Mouse (Mus musculus) limb, embryonic 15.5 days (tissue): ENCODE results near the gene Ubash3a. TPM values are rescaled to one million over a fixed set of nuclear protein-coding genes. Genes with fewer than 3 reads are reported as not detected.

Experiments
- ATAC-seq: fragments of 200-750 bp; cut with Nextera tagmentation; 2 replicates; pipeline ENCODE4 v1.8.0; 2017; ENCODE audit warnings: low read depth, moderate TSS enrichment; ENCODE audit not compliant: insufficient number of reproducible peaks, low FRiP score, low TSS enrichment
- H3K27ac ChIP-seq: fragments of 300-500 bp; sonication (generic); 2 replicates; pipeline ENCODE4 v1.5.1; 2015; ENCODE audit warnings: moderate library complexity, mild to moderate bottlenecking, inconsistent platforms
- H3K27me3 ChIP-seq: fragments of 300-500 bp; sonication (generic); 2 replicates; pipeline ENCODE4 v1.6.1; 2015; ENCODE audit warnings: inconsistent platforms
- H3K36me3 ChIP-seq: fragments of 300-500 bp; sonication (generic); 2 replicates; pipeline ENCODE4 v1.6.1; 2015; ENCODE audit warnings: inconsistent platforms
- H3K4me1 ChIP-seq: fragments of 300-500 bp; sonication (generic); 2 replicates; pipeline ENCODE4 v1.6.1; 2015; ENCODE audit warnings: inconsistent platforms
- H3K4me2 ChIP-seq: fragments of 300-500 bp; sonication (generic); 2 replicates; pipeline ENCODE4 v1.6.1; 2015; ENCODE audit warnings: mild to moderate bottlenecking, inconsistent platforms
- H3K4me3 ChIP-seq: fragments of 300-500 bp; sonication (generic); 2 replicates; pipeline ENCODE4 v1.5.1; 2015; ENCODE audit warnings: mild to moderate bottlenecking, inconsistent platforms
- H3K9ac ChIP-seq: fragments of 300-500 bp; sonication (generic); 2 replicates; pipeline ENCODE4 v1.6.1; 2015; ENCODE audit warnings: inconsistent platforms
- H3K9me3 ChIP-seq: fragments of 300-500 bp; sonication (generic); 2 replicates; pipeline ENCODE4 v1.6.1; 2016; ENCODE audit warnings: inconsistent platforms
- WGBS: fragments of 180-500 bp; shearing (Covaris S2); methylation state at CpG from one replicate; pipeline ENCODE4 v1.1.7; 2015; 5-methylcytosine and 5-hydroxymethylcytosine counted together
- polyA plus RNA-seq: library from polyadenylated mRNA; unstranded; fragments of >200 nt; fragmentation: Nextera tagmentation; extraction: Ambion mirVana; gene quantifications from 2 replicates; pipeline ENCODE4 v1.2.1, GENCODE M21; 2015

Ubash3a gene
- polyA plus RNA-seq, 1 experiment from 2014 or later, result 0.32 TPM

DNA sequence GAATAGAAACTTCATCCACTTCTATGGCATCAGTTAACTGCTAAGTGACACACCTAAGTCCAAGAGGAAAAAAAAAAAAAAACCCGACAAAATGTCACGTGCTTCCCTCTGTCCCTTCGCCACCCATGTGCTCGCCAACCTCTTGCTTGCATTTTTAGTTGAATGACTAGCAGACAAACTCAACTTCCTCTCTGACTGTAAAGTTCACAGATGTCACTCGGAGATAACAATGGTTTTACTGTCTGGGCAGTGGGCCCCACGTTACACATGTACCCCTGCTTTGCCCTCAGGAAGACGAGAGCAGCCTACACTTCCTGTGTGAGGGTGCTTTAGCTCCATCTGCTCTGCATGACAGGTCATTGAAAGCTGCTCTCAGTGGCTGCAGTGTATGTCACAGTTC is 16.2 kb downstream of the Ubash3a start:
- no peak overlapping the region for H3K4me2 ChIP-seq
- peaks cover 3% of the 10 kb centered on the region; the same call in 1 of the 2 replicates for H3K27me3 ChIP-seq
- no peak overlapping the region for H3K27ac ChIP-seq
- no peak overlapping the region for H3K9ac ChIP-seq
- H3K4me3 ChIP-seq, result no peak overlapping the region
- WGBS, result 73% methylated on average over 7 of the region's 7 CpGs
- ATAC-seq, result no peak
- H3K9me3 ChIP-seq, result no peaks in the 10 kb centered on the region
- no peaks in the 10 kb centered on the region for H3K36me3 ChIP-seq
- no peaks in the 10 kb centered on the region; the same call in 1 of the 2 replicates for H3K4me1 ChIP-seq

DNA sequence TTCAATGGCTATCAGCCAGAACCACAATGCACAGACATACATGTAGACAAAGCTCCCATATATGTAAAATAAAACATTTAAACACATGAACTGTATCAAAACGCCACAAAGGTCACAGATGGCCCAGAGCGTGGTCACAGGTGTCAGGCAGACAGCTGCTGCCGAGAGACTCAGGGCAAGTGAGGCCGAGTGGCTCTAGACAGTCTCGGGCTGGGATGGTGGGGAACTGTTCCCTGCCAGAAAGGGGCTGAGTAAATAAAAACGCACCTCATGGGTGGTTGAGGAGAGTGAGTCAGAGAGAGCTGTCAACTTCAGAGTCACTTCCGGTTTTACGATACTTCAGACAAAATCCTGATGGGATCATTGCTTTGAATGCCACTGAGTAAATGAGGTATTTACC is 16.9 kb downstream of the Ubash3a start:
- no peak for ATAC-seq
- no peak overlapping the region for H3K27ac ChIP-seq
- peaks cover 3% of the 10 kb centered on the region; the same call in 1 of the 2 replicates for H3K27me3 ChIP-seq
- no peak overlapping the region for H3K4me3 ChIP-seq
- H3K4me2 ChIP-seq, result no peak overlapping the region
- H3K9me3 ChIP-seq, result no peaks in the 10 kb centered on the region
- 69% methylated on average over 8 of the region's 8 CpGs for WGBS
- no peaks in the 10 kb centered on the region; the same call in 1 of the 2 replicates for H3K4me1 ChIP-seq
- H3K9ac ChIP-seq, result no peak overlapping the region
- no peaks in the 10 kb centered on the region for H3K36me3 ChIP-seq

DNA sequence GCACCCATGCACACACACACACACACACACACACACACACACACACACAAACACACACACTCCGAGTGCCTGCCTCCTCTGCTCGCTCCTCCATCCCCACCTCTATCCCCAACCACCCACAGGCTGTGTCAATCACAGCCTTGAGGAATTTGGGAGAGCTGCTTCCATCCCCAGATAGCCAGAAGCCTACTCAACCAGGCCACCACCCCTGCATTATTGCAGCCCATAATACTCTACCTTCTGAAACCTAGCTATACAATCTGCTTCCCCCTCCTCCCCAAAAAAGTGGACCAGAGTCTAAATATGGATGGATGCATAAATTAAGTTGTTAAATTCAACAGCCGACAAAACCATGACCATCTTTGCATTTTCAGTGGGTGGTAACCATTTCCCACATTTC is 18.7 kb downstream of the Ubash3a start:
- Histone ChIP-seq H3K36me3 (no peaks in the 10 kb centered on the region), H3K4me3 (no peak overlapping the region), H3K27ac (no peak overlapping the region), H3K9ac (no peak overlapping the region), H3K4me2 (no peak overlapping the region), H3K27me3 (peaks cover 3% of the 10 kb centered on the region; the same call in 1 of the 2 replicates), H3K4me1 (no peaks in the 10 kb centered on the region; the same call in 1 of the 2 replicates), H3K9me3 (no peaks in the 10 kb centered on the region)
- ATAC-seq, result no peak
- 74% methylated on average over 3 of the region's 3 CpGs for WGBS

DNA sequence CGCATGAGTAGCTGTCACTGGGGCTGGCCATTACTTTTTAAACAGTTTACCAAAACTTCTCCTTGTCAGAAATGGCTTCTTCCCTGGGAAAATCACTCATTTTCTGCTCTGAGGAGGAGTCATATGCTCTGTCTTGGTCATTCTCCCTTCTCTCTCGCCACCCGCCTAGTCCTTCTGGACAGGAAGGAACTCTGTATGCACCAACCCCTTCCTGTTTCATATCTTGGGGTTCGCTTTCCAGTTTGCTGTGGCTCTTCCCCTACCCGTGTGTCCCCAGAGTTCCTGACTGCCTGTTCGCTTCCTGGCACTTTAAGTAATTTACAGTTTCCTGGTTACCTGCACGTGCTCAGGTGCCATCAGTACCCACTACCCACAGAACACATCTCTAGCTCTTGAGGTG is 19.3 kb downstream of the Ubash3a start:
- Histone ChIP-seq H3K4me2 (no peak overlapping the region), H3K4me3 (no peak overlapping the region), H3K9me3 (no peaks in the 10 kb centered on the region), H3K36me3 (no peaks in the 10 kb centered on the region), H3K27ac (no peak overlapping the region), H3K4me1 (peaks cover 3% of the 10 kb centered on the region; the same call in 1 of the 2 replicates), H3K27me3 (peaks cover 3% of the 10 kb centered on the region; the same call in 1 of the 2 replicates), H3K9ac (no peak overlapping the region)
- 79% methylated on average over 7 of the region's 7 CpGs for WGBS
- no peak for ATAC-seq

DNA sequence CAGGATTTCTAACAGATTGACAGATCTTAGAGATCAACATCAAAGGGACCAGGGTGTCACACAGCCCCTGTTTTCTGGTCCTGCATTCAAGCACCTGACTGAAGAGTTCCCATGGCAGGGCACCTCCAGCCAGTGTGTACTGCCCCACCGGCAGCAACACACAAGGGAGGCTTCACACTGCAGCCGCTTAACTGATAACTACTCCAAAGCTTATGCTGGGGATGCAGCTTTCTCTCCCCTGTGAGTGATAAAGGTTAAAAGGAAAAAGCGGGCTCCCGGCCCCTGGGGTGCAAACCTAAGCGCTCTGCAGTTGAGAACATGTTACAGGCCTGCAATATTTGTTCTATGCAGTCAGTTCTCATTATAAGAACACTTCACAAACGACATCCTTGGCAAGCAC is 24.1 kb downstream of the Ubash3a start:
- Histone ChIP-seq H3K27ac (no peak overlapping the region), H3K9me3 (no peaks in the 10 kb centered on the region), H3K9ac (no peak overlapping the region), H3K36me3 (no peaks in the 10 kb centered on the region), H3K4me2 (no peak overlapping the region), H3K4me3 (no peak overlapping the region), H3K4me1 (0 out of 2 replicates have a peak, but pooled peaks cover 5% of the 10 kb centered on the region), H3K27me3 (peaks cover 3% of the 10 kb centered on the region; the same call in 1 of the 2 replicates)
- 68% methylated on average over 6 of the region's 6 CpGs for WGBS
- ATAC-seq, result no peak

DNA sequence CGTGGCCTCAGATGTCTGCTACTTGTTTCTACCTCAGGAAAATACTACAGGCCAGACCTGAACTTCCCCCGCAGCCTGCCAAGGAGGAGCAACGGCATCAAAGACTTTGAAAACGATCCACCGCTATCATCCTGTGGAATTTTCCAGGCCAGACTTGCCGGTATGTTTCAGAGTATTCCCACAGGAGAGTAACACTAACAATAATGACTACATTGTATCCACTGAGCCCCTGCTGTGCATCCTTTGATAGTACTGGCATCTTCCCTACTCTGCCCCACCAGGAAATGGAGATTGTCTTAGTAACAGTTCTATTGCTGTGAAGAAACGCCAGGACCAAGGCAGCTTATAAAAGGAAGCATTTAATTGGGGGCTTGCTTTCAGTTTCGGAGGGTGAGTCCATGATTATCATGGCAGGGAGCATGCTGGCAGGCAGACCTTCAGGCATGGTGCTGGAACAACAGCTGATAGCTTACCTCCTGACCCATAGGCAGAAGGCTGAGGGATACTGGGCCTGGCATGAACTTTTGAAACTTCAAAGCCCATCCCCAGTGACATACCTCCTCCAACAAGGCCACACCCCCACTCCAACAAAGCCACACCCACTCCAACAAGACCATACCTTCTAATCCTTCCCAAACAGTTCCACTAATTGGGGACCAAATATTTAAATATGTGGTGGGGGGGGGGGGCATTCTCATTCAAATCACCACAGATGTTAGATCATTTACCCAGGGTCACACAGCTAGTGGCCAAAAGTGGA is 24.8 kb downstream of the Ubash3a start:
- Histone ChIP-seq H3K4me1 (0 out of 2 replicates have a peak, but pooled peaks cover 5% of the 10 kb centered on the region), H3K36me3 (no peaks in the 10 kb centered on the region), H3K4me3 (no peak overlapping the region), H3K4me2 (no peak overlapping the region), H3K27ac (no peak overlapping the region), H3K9ac (no peak overlapping the region), H3K27me3 (peaks cover 3% of the 10 kb centered on the region; the same call in 1 of the 2 replicates), H3K9me3 (no peaks in the 10 kb centered on the region)
- WGBS, result 43% methylated on average over 8 of the region's 8 CpGs
- ATAC-seq, result no peak

DNA sequence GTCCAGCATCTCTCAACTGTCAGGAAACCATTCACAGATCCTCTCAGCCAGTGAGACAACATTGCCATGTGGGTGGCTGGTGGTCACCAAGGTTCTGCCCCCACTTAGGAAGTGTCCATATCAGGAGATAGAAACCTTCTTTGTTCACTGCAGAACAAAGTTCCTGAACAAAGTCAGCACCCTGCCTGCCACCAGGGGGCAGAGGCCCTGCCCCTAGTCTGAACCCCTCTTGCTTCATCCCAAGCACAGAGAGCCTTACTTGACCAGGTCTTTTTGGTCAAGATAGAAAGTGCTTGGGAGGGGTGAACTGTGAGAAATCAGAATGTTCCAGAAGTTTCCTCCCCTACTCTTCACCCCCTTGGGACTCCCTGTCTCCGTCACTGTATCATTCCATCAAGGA is 28.2 kb downstream of the Ubash3a start:
- WGBS, result 94% methylated on average over 1 of the region's 1 CpGs
- Histone ChIP-seq H3K4me2 (no peak overlapping the region), H3K4me3 (no peak overlapping the region), H3K36me3 (no peaks in the 10 kb centered on the region), H3K9me3 (no peaks in the 10 kb centered on the region), H3K4me1 (0 out of 2 replicates have a peak, but pooled peaks cover 5% of the 10 kb centered on the region), H3K27ac (no peak overlapping the region), H3K9ac (no peak overlapping the region), H3K27me3 (no peaks in the 10 kb centered on the region)
- ATAC-seq, result no peak

DNA sequence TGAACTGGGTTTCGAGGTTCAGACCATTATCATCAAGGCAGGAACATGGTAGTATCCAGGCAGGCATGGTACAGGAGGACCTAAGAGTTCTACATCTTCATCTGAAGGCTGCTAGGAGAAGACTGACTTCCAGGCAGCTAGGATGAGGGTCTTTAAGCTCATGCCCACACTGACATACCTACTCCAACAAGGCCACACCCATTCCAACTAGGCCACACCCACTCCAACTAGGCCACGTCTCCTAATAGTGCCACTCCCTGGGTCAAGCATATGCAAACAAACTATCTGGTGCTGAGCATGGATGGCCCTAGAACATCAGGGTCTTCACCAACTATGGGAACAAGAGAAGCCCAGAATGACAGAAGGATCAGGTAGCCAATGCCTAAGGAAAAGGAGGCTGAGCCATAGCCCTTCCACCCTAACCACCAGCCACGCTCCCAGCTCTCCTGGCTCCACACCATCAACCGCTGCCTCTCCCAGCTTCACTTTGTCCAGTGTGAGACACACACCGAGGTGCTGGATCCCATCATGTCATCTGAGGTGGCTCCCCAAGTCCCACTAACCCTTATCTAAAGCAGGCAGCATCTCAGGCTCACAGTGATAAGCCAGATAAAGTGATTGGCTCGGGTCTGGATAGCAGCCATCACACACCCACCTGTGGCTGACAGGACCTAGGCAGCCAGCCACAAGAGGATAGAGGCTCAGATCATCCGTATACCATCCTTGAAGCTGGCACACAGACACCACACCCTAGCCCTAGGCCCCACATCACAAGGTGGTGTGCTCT is 30.8 kb downstream of the Ubash3a start:
- WGBS, result 79% methylated on average over 7 of the region's 7 CpGs
- Histone ChIP-seq H3K4me3 (no peak overlapping the region), H3K4me2 (no peak overlapping the region)

DNA sequence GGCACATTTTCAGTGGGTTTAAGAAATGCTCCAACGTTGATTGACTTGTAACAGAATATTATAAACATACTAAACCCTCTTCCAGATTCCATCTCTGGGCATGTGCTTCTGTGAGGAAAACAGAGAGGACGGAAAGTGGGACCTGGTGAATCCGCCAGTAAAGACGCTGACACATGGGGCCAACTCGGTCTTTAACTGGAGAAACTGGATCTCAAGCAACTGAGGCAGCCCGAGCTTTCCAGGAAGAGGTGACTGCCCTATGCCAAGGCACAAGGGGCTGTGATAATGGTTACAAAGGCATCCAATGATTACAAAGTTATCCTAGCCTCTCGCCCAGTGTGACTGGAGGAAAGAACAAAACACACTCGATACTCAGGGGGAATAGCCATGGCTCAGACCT is 33.5 kb downstream of the Ubash3a start:
- no peaks in the 10 kb centered on the region for H3K36me3 ChIP-seq
- no peak overlapping the region for H3K27ac ChIP-seq
- WGBS, result 79% methylated on average over 8 of the region's 8 CpGs
- no peak overlapping the region for H3K4me3 ChIP-seq
- no peak overlapping the region for H3K4me2 ChIP-seq
- ATAC-seq, result no peak
- no peaks in the 10 kb centered on the region for H3K27me3 ChIP-seq
- H3K4me1 ChIP-seq, result no peaks in the 10 kb centered on the region
- no peak overlapping the region for H3K9ac ChIP-seq
- no peaks in the 10 kb centered on the region for H3K9me3 ChIP-seq

More for the DNA sequence above, 30.8 kb downstream of the Ubash3a start:
- Histone ChIP-seq H3K9me3 (no peaks in the 10 kb centered on the region), H3K27ac (no peak overlapping the region), H3K27me3 (no peaks in the 10 kb centered on the region), H3K4me1 (no peaks in the 10 kb centered on the region), H3K36me3 (no peaks in the 10 kb centered on the region), H3K9ac (no peak overlapping the region)
- ATAC-seq, result no peak

DNA sequence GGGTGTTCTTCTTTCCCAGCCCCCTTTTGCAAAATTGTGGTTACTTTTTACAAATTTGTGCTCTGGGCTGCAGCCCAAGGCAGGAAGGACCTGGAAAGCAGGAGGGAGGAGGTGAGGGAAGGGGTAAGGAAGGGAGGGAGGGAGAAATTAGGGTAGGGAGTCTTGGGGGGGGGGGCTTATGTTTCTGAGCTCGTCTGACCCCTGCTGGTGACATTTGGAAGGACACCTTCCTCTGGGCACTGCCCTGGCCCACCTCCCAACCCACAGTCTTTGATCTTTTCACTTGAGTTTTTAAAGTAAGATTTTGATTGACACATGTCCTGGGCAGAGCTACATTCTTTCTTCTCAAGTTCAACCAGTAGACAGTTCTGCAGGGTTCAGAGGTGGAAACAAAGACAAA is 35.1 kb downstream of the Ubash3a start:
- H3K27me3 ChIP-seq, result no peaks in the 10 kb centered on the region
- 0 out of 2 replicates have a peak, but pooled peaks cover 4% of the 10 kb centered on the region for H3K4me1 ChIP-seq
- no peak overlapping the region for H3K4me2 ChIP-seq
- 0% methylated on average over 1 of the region's 1 CpGs for WGBS
- no peak overlapping the region for H3K27ac ChIP-seq
- no peak for ATAC-seq
- no peaks in the 10 kb centered on the region for H3K9me3 ChIP-seq
- no peaks in the 10 kb centered on the region for H3K36me3 ChIP-seq
- H3K4me3 ChIP-seq, result no peak overlapping the region
- no peak overlapping the region for H3K9ac ChIP-seq

DNA sequence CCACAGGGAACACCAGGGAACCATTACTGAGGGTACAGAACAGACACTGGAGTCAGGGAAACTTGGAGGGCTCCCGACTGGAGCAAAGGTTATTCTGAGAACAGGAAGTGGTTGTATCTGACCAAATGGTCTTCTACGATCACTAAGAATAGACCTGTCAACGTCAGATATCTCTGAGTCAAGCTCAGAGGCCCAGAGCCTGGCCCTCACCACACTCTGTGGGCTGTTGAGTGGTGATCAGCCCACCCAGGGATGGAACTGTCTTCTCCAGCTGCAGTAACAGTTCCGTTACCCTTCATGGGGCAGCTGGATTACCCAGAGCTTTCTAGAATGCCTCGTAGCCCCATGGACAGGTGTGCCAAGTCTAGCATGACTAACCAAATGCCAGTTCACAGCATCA is 37.6 kb downstream of the Ubash3a start:
- no peak overlapping the region for H3K4me2 ChIP-seq
- 67% methylated on average over 5 of the region's 5 CpGs for WGBS
- ATAC-seq, result no peak
- H3K9ac ChIP-seq, result no peak overlapping the region
- no peak overlapping the region for H3K4me3 ChIP-seq
- no peaks in the 10 kb centered on the region for H3K36me3 ChIP-seq
- no peaks in the 10 kb centered on the region for H3K27me3 ChIP-seq
- no peak overlapping the region for H3K27ac ChIP-seq
- no peaks in the 10 kb centered on the region for H3K9me3 ChIP-seq
- 0 out of 2 replicates have a peak, but pooled peaks cover 4% of the 10 kb centered on the region for H3K4me1 ChIP-seq

DNA sequence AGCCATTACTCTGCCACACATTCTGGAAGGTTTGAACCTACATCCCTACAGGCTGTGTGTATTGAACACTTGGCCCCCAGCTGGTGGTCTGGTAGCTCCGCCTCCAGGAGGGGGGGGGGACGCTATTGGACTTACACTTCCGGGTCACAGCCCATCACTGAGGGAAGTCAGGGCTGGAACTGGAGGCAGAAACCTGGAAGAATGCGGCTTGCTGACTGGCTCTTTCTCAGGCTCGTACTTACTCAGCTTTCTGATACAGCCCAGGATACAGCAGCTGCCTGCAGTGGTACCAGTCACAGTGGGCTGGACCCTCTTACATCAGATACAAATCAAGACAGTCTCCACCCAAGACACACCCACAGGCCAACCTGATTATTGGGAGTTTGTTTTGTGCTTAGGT is 39.5 kb downstream of the Ubash3a start:
- H3K27me3 ChIP-seq, result no peaks in the 10 kb centered on the region
- H3K4me1 ChIP-seq, result 0 out of 2 replicates have a peak, but pooled peaks cover 4% of the 10 kb centered on the region
- H3K36me3 ChIP-seq, result no peaks in the 10 kb centered on the region
- H3K4me3 ChIP-seq, result no peak overlapping the region
- H3K9me3 ChIP-seq, result no peaks in the 10 kb centered on the region
- H3K9ac ChIP-seq, result no peak overlapping the region
- no peak overlapping the region for H3K4me2 ChIP-seq
- H3K27ac ChIP-seq, result no peak overlapping the region
- WGBS, result 54% methylated on average over 5 of the region's 5 CpGs
- no peak for ATAC-seq
